7 mouse cellular contexts compared by ENCODE assay signal in the genomic region with DNA sequence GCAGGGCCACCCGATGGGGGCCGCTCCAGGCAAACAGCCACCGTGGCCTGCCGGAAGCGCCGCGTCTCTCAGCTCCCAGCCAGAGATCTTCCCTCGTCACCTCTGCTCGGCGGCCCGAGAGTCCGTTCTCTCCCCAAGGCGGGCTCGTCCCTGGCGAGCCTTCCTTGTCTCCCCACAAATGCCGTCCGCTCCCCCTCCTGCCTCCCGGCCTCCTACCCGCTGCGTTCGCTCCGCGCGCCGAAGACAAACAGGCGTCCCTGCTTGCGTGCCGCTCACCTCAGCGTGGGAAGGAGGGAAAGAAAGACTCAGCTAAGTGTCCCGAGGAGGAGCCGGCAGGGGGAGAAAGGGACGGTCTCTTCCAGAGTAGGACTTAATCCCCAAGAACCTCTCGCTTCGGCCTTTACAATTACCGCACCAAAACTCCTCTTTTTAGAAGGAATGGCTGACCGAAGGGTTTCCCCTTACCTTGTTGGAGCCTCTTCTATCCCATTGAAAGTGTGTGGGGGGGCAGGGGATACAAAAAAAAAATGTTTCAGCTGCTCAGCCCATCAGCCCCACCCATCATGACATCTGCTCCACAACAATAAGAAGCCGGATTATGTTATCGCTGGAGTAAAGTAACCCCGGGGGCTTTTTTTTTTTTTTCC. TPM values are rescaled to one million over a fixed set of nuclear protein-coding genes. Genes with fewer than 3 reads are reported as not detected.
DNase-seq lines count a peak whose midpoint lies in the region; ATAC-seq and TF ChIP-seq lines count a peak whose summit lies in the region.

A gene (minus strand): TSS at position 499 of the 647 bp plus-strand sequence.

- TF ChIP-seq POLR2A in thymus, adult 2 months (IDR thresholded peaks at IDR 0.05; ENCODE audit: control insufficient read depth, extremely low read depth, insufficient read depth, low read length, poor library complexity) = no peak
- TF ChIP-seq POLR2A in brain, embryonic 14.5 days (IDR thresholded peaks at IDR 0.05; ENCODE audit: borderline replicate concordance, extremely low read depth, insufficient read depth, insufficient read length, poor library complexity, severe bottlenecking) = no peak

- peak within 1 kb of the TSS; percentile 72 for H3K27ac ChIP-seq in thymus, adult 2 months (ENCODE audit: control insufficient read depth, insufficient read depth, low read length)
- H3K27ac ChIP-seq in intestine, postnatal 0 days (ENCODE audit: low read depth, low read length) = peak within 1 kb of the TSS; percentile 99
- H3K27ac ChIP-seq in midbrain, embryonic 10.5 days (replicated peaks) = peak within 1 kb of the TSS; percentile 99

- WGBS in thymus, adult 2 months = under 1% methylated on average over 39 of the region's 39 CpGs
- under 1% methylated on average over 39 of the region's 39 CpGs for WGBS in intestine, postnatal 0 days
- under 1% methylated on average over 39 of the region's 39 CpGs for WGBS in midbrain, embryonic 10.5 days

- no peaks in the 10 kb centered on the region for H3K9me3 ChIP-seq in intestine, postnatal 0 days (ENCODE audit: control insufficient read depth)
- no peaks in the 10 kb centered on the region for H3K9me3 ChIP-seq in midbrain, embryonic 10.5 days (replicated peaks)

- TF ChIP-seq CTCF in thymus, adult 2 months (IDR thresholded peaks at IDR 0.05; ENCODE audit: borderline replicate concordance, control insufficient read depth, extremely low read depth, insufficient read depth, low read length, poor library complexity) = no peak
- TF ChIP-seq CTCF in brain, embryonic 14.5 days (IDR thresholded peaks at IDR 0.05; ENCODE audit: borderline replicate concordance, extremely low read depth, insufficient read depth, insufficient read length) = no peak
- peak; percentile 52 for TF ChIP-seq CTCF in intestine, postnatal 0 days (IDR thresholded peaks at IDR 0.05; ENCODE audit: low read depth)

- peak within 1 kb of the TSS; percentile 99 for H3K9ac ChIP-seq in intestine, postnatal 0 days (ENCODE audit: low read depth, low read length)

- peak within 1 kb of the TSS; percentile 90 for H3K4me3 ChIP-seq in thymus, adult 2 months (ENCODE audit: control insufficient read depth, insufficient read depth, low read length)
- peak within 1 kb of the TSS; percentile 97 for H3K4me3 ChIP-seq in intestine, postnatal 0 days (ENCODE audit: low read depth, low read length)
- peak within 1 kb of the TSS; percentile 98 for H3K4me3 ChIP-seq in midbrain, embryonic 10.5 days

- H3K36me3 ChIP-seq in thymus, adult 2 months (ENCODE audit: control insufficient read depth, insufficient read depth, low read length) = no peaks in the 10 kb centered on the region
- H3K36me3 ChIP-seq in intestine, postnatal 0 days (ENCODE audit: control insufficient read depth, insufficient read depth) = no peaks in the 10 kb centered on the region
- H3K36me3 ChIP-seq in midbrain, embryonic 10.5 days = peaks cover 11% of the 10 kb centered on the region

- DNase-seq in thymus, adult 2 months = no peak
- DNase-seq in thymus, postnatal 36 days = no peak
- no peak for DNase-seq in brain, embryonic 14.5 days (ENCODE audit: low read depth)
- no peak for DNase-seq in gastrocnemius, postnatal 25 days
- no peak for DNase-seq in midbrain, embryonic 10.5 days (ENCODE audit: low spot score)
- DNase-seq in spleen, postnatal 4 days (ENCODE audit: low spot score in 2 of 2) = no peak

- H3K4me2 ChIP-seq in intestine, postnatal 0 days (replicated peaks; ENCODE audit: low read depth) = peak within 1 kb of the TSS; percentile 76

- peak; percentile 26 for ATAC-seq in intestine, postnatal 0 days

- H3K4me1 ChIP-seq in thymus, adult 2 months (replicated peaks; ENCODE audit: control insufficient read depth, insufficient read depth, low read length) = peaks cover 7% of the 10 kb centered on the region
- H3K4me1 ChIP-seq in intestine, postnatal 0 days (replicated peaks; ENCODE audit: control insufficient read depth, insufficient read depth, low read length) = no peaks in the 10 kb centered on the region
- H3K4me1 ChIP-seq in midbrain, embryonic 10.5 days = peaks cover 23% of the 10 kb centered on the region

- no peaks in the 10 kb centered on the region for H3K27me3 ChIP-seq in thymus, adult 2 months (ENCODE audit: control insufficient read depth, insufficient read depth, low read length)
- H3K27me3 ChIP-seq in intestine, postnatal 0 days (replicated peaks; ENCODE audit: control insufficient read depth, insufficient read depth, low read length) = no peaks in the 10 kb centered on the region
- no peaks in the 10 kb centered on the region for H3K27me3 ChIP-seq in midbrain, embryonic 10.5 days (ENCODE audit: low read depth, poor library complexity, severe bottlenecking)

RNA-seq across cellular contexts. Expression of the gene that starts here (rescaled TPM):
- 48.1 and 51.3 TPM in 2 replicates for polyA plus RNA-seq in thymus, adult 2 months (2012; rRNA removed)
- polyA plus RNA-seq in brain, embryonic 14.5 days (2012; rRNA removed) = 96.1 and 115 TPM in 2 replicates
- total RNA-seq in gastrocnemius, postnatal 25 days (2021) = 100 to 1,000 TPM; 161 to 164 TPM
- 40.7 and 46.4 TPM in 2 replicates for polyA plus RNA-seq in intestine, postnatal 0 days (2015; fragmentation: Nextera tagmentation; extraction: Ambion mirVana)
- polyA plus RNA-seq in midbrain, embryonic 10.5 days (2016; fragmentation: Nextera tagmentation; extraction: Ambion mirVana) = 70.3 and 86.5 TPM in 2 replicates
